Mouse (Mus musculus): ENCODE measurements around the gene Mmp28. TPM values are rescaled to one million over a fixed set of nuclear protein-coding genes. Genes with fewer than 3 reads are reported as not detected.

Mmp28 gene
- total and polyA plus RNA-seq, 3 experiments = 3.3 to 4.9 (median 4.7) TPM

- WGBS = 8% methylated on average over 2 of the region's 2 CpGs
- Histone ChIP-seq H3K27ac (peak overlapping the region; percentile 72), H3K36me3 (ENCODE audit: control insufficient read depth, insufficient read depth, low read length) (peaks cover 4% of the 10 kb centered on the region; the same call in 1 of the 2 replicates), H3K4me1 (ENCODE audit: control insufficient read depth, insufficient read depth, low read length) (peaks cover 21% of the 10 kb centered on the region), H3K4me3 (no peak overlapping the region), H3K79me2 (replicated peaks; ENCODE audit: control insufficient read depth, insufficient read depth, low read length) (peaks cover 3% of the 10 kb centered on the region; the same call in 1 of the 2 replicates), H3K9ac (ENCODE audit: low read depth, low read length) (no peak overlapping the region), H3K27me3 (ENCODE audit: control insufficient read depth, insufficient read depth, low read length) (no peaks in the 10 kb centered on the region)
- peak; percentile 71 to 79 for DNase-seq
- intact Hi-C loops (cut with DNase I) = loop anchor here (5.0 kb wide), 1 partner anchor 514 kb away; the partner anchor contains the start of gene Slfn5
- TF ChIP-seq EP300 (IDR thresholded peaks at IDR 0.05; ENCODE audit: insufficient read depth, low read depth, low read length) (peak; percentile 78; the same call in 1 of the 2 replicates), POLR2A (IDR thresholded peaks at IDR 0.05; ENCODE audit: insufficient read depth, low read depth, low read length) (no peak)
These were observed 3.1 kb upstream of the Mmp28 start for GRCm38 (mm10) chr11:83465976-83466375.

DNA sequence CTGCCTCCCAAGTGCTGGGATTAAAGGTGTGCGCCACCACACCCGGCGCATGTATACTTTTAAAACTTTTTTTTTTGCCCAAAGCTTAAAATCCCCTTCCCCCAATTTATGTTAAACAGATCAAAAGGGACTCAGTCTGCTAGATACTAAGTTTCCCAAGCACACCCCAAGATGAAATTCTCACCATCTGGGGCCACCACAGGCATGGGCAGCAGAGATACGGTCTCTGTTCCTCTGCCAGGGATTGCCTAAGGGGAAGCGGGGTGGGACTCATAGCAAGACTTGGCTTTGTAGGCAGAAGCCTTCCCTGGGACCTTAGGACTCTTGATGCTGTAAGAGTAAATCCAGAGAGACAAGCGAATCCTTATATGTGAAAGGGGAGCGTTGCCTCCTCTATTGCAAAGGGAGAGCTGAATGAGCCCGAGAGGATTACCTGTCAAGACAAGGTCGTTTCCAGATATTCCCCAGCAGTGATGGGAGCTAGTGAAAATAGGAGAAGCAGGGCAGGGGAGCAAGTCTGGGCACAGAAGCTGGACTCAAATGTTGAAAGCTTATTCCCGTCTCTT is 1.3 kb downstream of the Mmp28 start:
- peaks cover 22% of the 10 kb centered on the region for H3K4me1 ChIP-seq (ENCODE audit: control insufficient read depth, insufficient read depth, low read length)
- H3K27ac ChIP-seq = no peak overlapping the region
- DNase-seq = no peak

DNA sequence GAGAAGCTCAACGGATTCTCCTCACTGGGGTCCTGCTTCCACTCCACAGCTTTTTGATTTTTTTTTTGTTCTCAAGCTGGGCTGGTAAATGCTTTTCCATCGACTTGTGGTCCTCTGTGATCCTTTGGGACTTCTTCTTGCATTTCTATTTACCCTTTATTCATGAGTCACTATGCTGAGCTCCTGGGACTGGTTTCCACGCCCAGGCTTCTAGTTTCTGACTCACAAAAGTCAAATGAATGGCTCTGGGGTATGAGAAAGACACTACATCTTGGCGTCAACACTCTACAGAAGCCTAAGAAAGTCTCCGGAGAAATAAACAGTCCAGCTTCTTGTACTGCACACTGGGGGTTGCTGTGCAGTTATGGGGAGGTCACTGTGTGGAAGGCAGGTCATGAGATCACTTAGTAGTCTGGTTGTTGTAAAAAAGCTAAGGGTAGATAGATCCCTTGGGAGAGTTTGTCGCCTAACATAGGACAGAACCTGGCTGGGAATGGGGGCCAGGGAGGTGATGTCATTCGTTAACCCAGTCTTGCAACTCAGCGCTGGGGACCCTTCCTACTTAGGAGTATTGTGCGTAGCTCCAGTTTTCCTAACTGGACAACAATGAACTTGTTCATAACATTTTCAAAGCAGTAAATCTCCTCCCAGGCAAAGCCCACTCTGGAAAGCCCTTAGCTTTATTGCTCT is 4.8 kb downstream of the Mmp28 start:
- WGBS = 59% methylated on average over 9 of the region's 9 CpGs
- intact Hi-C loops (cut with DNase I) = no loop called here
- H3K4me3 ChIP-seq = no peak overlapping the region
- peaks cover 18% of the 10 kb centered on the region for H3K4me1 ChIP-seq (ENCODE audit: control insufficient read depth, insufficient read depth, low read length)
- peak overlapping the region; percentile 33 for H3K27ac ChIP-seq
- peak in 1 of 2 experiments; percentile 24 for DNase-seq
- peaks cover 3% of the 10 kb centered on the region; the same call in 1 of the 2 replicates for H3K79me2 ChIP-seq (replicated peaks; ENCODE audit: control insufficient read depth, insufficient read depth, low read length)
- H3K36me3 ChIP-seq (ENCODE audit: control insufficient read depth, insufficient read depth, low read length) = peaks cover 3% of the 10 kb centered on the region; the same call in 1 of the 2 replicates
- no peak for TF ChIP-seq EP300 (IDR thresholded peaks at IDR 0.05; ENCODE audit: insufficient read depth, low read depth, low read length)
- H3K9ac ChIP-seq (ENCODE audit: low read depth, low read length) = no peak overlapping the region
- no peaks in the 10 kb centered on the region for H3K27me3 ChIP-seq (ENCODE audit: control insufficient read depth, insufficient read depth, low read length)

More for the DNA sequence above, 1.3 kb downstream of the Mmp28 start:
- intact Hi-C loops (cut with DNase I) = no loop called here
- TF ChIP-seq EP300 (IDR thresholded peaks at IDR 0.05; ENCODE audit: insufficient read depth, low read depth, low read length) (no peak), POLR2A (IDR thresholded peaks at IDR 0.05; ENCODE audit: insufficient read depth, low read depth, low read length) (no peak), CTCF (IDR thresholded peaks at IDR 0.05) (no peak)
- Histone ChIP-seq H3K36me3 (ENCODE audit: control insufficient read depth, insufficient read depth, low read length) (peaks cover 3% of the 10 kb centered on the region; the same call in 1 of the 2 replicates), H3K79me2 (replicated peaks; ENCODE audit: control insufficient read depth, insufficient read depth, low read length) (peaks cover 3% of the 10 kb centered on the region; the same call in 1 of the 2 replicates), H3K27me3 (ENCODE audit: control insufficient read depth, insufficient read depth, low read length) (no peaks in the 10 kb centered on the region), H3K4me3 (no peak overlapping the region), H3K9ac (ENCODE audit: low read depth, low read length) (peak overlapping the region; percentile 10; the same call in 1 of the 2 replicates)
- WGBS = 86% methylated on average over 10 of the region's 10 CpGs

DNA sequence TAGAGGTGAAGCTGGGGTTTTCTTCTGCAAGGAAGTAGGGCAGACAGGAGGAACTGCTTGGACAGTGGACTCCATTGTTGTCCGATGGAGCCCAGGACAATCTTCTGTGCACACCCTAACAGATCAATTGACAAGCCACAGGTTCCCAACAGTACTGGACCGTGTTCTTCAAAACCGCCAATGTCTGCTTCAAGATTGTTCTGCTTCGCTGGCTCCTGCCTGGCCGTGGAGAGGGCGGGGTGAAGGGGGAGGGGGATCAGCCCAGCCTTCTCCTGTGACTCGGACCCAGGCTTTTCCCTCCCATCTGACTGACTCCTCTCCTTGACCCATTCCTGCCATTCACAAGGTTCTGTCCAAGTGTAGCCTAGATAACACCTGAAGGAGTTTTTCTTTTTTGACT is 5.6 kb downstream of the Mmp28 start:
- WGBS = 75% methylated on average over 7 of the region's 7 CpGs
- H3K4me3 ChIP-seq = no peak overlapping the region
- no peaks in the 10 kb centered on the region for H3K79me2 ChIP-seq (replicated peaks; ENCODE audit: control insufficient read depth, insufficient read depth, low read length)
- peaks cover 3% of the 10 kb centered on the region; the same call in 1 of the 2 replicates for H3K36me3 ChIP-seq (ENCODE audit: control insufficient read depth, insufficient read depth, low read length)
- H3K27ac ChIP-seq = no peak overlapping the region; the same call in 1 of the 2 replicates
- DNase-seq = no peak
- H3K27me3 ChIP-seq (ENCODE audit: control insufficient read depth, insufficient read depth, low read length) = no peaks in the 10 kb centered on the region
- H3K4me1 ChIP-seq (ENCODE audit: control insufficient read depth, insufficient read depth, low read length) = peaks cover 17% of the 10 kb centered on the region
- intact Hi-C loops (cut with DNase I) = no loop called here
- H3K9ac ChIP-seq (ENCODE audit: low read depth, low read length) = no peak overlapping the region
- no peak for TF ChIP-seq CTCF (IDR thresholded peaks at IDR 0.05)
- no peak for TF ChIP-seq EP300 (IDR thresholded peaks at IDR 0.05; ENCODE audit: insufficient read depth, low read depth, low read length)
- no peak for TF ChIP-seq POLR2A (IDR thresholded peaks at IDR 0.05; ENCODE audit: insufficient read depth, low read depth, low read length)

DNA sequence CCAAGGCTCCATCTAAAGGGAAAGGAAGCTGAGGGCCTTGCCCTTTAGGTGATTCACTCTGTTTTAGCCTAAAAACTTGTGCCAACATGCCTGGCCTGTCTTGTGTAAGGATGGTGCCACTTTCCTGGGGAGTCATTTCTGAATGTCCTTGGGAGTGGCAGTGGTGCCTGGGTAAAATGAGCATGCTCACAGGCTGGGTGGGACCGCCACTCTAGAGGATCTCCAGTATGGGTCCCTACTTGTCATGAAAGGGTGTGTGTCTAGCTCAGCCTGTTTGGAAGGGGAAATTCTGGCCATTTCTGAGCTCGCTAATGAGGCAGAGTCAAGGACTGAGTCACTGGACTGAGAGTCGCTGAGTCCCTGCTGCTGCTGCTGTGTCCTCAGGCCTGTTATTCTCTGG is 7.3 kb downstream of the Mmp28 start:
- H3K4me3 ChIP-seq = no peak overlapping the region
- H3K27ac ChIP-seq = peak overlapping the region; percentile 20; the same call in 1 of the 2 replicates
- no peak for DNase-seq
- WGBS = 62% methylated on average over 3 of the region's 3 CpGs
- H3K9ac ChIP-seq (ENCODE audit: low read depth, low read length) = no peak overlapping the region
- TF ChIP-seq CTCF (IDR thresholded peaks at IDR 0.05) = no peak
- H3K79me2 ChIP-seq (replicated peaks; ENCODE audit: control insufficient read depth, insufficient read depth, low read length) = no peaks in the 10 kb centered on the region
- intact Hi-C loops (cut with DNase I) = no loop called here
- peaks cover 3% of the 10 kb centered on the region; the same call in 1 of the 2 replicates for H3K36me3 ChIP-seq (ENCODE audit: control insufficient read depth, insufficient read depth, low read length)
- no peaks in the 10 kb centered on the region for H3K27me3 ChIP-seq (ENCODE audit: control insufficient read depth, insufficient read depth, low read length)
- H3K4me1 ChIP-seq (ENCODE audit: control insufficient read depth, insufficient read depth, low read length) = peaks cover 15% of the 10 kb centered on the region

GRCm38 (mm10) chr11:83454548-83454947 is 8.3 kb downstream of the Mmp28 start:
- H3K79me2 ChIP-seq (replicated peaks; ENCODE audit: control insufficient read depth, insufficient read depth, low read length) = no peaks in the 10 kb centered on the region
- TF ChIP-seq POLR2A (IDR thresholded peaks at IDR 0.05; ENCODE audit: insufficient read depth, low read depth, low read length) (no peak), EP300 (IDR thresholded peaks at IDR 0.05; ENCODE audit: insufficient read depth, low read depth, low read length) (no peak), CTCF (IDR thresholded peaks at IDR 0.05) (no peak)
- intact Hi-C loops (cut with DNase I) = no loop called here
- WGBS = 4% methylated on average over 4 of the region's 4 CpGs
- peak overlapping the region; percentile 30; the same call in 1 of the 2 replicates for H3K27ac ChIP-seq
- peaks cover 3% of the 10 kb centered on the region; the same call in 1 of the 2 replicates for H3K36me3 ChIP-seq (ENCODE audit: control insufficient read depth, insufficient read depth, low read length)
- no peaks in the 10 kb centered on the region for H3K27me3 ChIP-seq (ENCODE audit: control insufficient read depth, insufficient read depth, low read length)
- H3K4me3 ChIP-seq = no peak overlapping the region
- peaks cover 15% of the 10 kb centered on the region for H3K4me1 ChIP-seq (ENCODE audit: control insufficient read depth, insufficient read depth, low read length)
- no peak overlapping the region; the same call in 1 of the 2 replicates for H3K9ac ChIP-seq (ENCODE audit: low read depth, low read length)
- DNase-seq = peak; percentile 55 to 60
